Mouse (Mus musculus): ENCODE measurements at regions not wholly inside any gene's neighbourhood (a gene's known extent, or its start where the extent isn't known, plus 50 kb on each side); places are given as distances from the start of the nearest gene placed in this dataset.

GRCm38 (mm10) chr15:17715584-17715983 is 987.0 kb downstream of the Cdh9 start:
- no peak for DNase-seq (ENCODE audit: low spot score in 2 of 2)

GRCm38 (mm10) chr15:17730651-17731050 is 1002.1 kb downstream of the Cdh9 start:
- DNase-seq (ENCODE audit: low spot score in 2 of 2) = no peak

GRCm38 (mm10) chr15:17770225-17770677 is 1041.7 kb downstream of the Cdh9 start:
- DNase-seq (ENCODE audit: low spot score in 2 of 2) = no peak

GRCm38 (mm10) chr15:17779788-17780187 is 1039.0 kb upstream of the Cdh10 start:
- no peak for DNase-seq (ENCODE audit: low spot score in 2 of 2)

- DNase-seq (ENCODE audit: low spot score in 2 of 2) = no peak
Observed at GRCm38 (mm10) chr15:17783368-17783767, 1035.4 kb upstream of the Cdh10 start.

- no peak for DNase-seq (ENCODE audit: low spot score in 2 of 2)
Observed at GRCm38 (mm10) chr15:17797516-17797915, 1021.2 kb upstream of the Cdh10 start.

GRCm38 (mm10) chr15:17801424-17801823 is 1017.3 kb upstream of the Cdh10 start:
- DNase-seq (ENCODE audit: low spot score in 2 of 2) = no peak

GRCm38 (mm10) chr15:17803107-17803506 is 1015.6 kb upstream of the Cdh10 start:
- no peak for DNase-seq (ENCODE audit: low spot score in 2 of 2)

GRCm38 (mm10) chr15:17830376-17830775 is 988.4 kb upstream of the Cdh10 start:
- DNase-seq (ENCODE audit: low spot score in 2 of 2) = no peak

- no peak for DNase-seq (ENCODE audit: low spot score in 2 of 2)
Observed at GRCm38 (mm10) chr15:17831987-17832386, 986.8 kb upstream of the Cdh10 start.

GRCm38 (mm10) chr15:17880168-17880567 is 938.6 kb upstream of the Cdh10 start:
- no peak for DNase-seq (ENCODE audit: low spot score in 2 of 2)

GRCm38 (mm10) chr15:17889309-17889708 is 929.4 kb upstream of the Cdh10 start:
- DNase-seq (ENCODE audit: low spot score in 2 of 2) = peak; percentile 38 to 68

- DNase-seq (ENCODE audit: low spot score in 2 of 2) = no peak
Observed at GRCm38 (mm10) chr15:17900026-17900425, 918.7 kb upstream of the Cdh10 start.

- no peak for DNase-seq (ENCODE audit: low spot score in 2 of 2)
Observed at GRCm38 (mm10) chr15:17912241-17912640, 906.5 kb upstream of the Cdh10 start.

- no peak for DNase-seq (ENCODE audit: low spot score in 2 of 2)
Observed at GRCm38 (mm10) chr15:17932573-17932972, 886.2 kb upstream of the Cdh10 start.

- no peak for DNase-seq (ENCODE audit: low spot score in 2 of 2)
Observed at GRCm38 (mm10) chr15:17933875-17934274, 884.9 kb upstream of the Cdh10 start.

GRCm38 (mm10) chr15:17935473-17935872 is 883.3 kb upstream of the Cdh10 start:
- no peak for DNase-seq (ENCODE audit: low spot score in 2 of 2)

GRCm38 (mm10) chr15:17962778-17963177 is 856.0 kb upstream of the Cdh10 start:
- DNase-seq (ENCODE audit: low spot score in 2 of 2) = no peak

- no peak for DNase-seq (ENCODE audit: low spot score in 2 of 2)
Observed at GRCm38 (mm10) chr15:17963240-17964209, 855.2 kb upstream of the Cdh10 start.

- DNase-seq (ENCODE audit: low spot score in 2 of 2) = no peak
Observed at GRCm38 (mm10) chr15:17987763-17988162, 831.0 kb upstream of the Cdh10 start.

GRCm38 (mm10) chr15:18032626-18033025 is 786.1 kb upstream of the Cdh10 start:
- DNase-seq (ENCODE audit: low spot score in 2 of 2) = peak; percentile 3 to 14

GRCm38 (mm10) chr15:18052219-18053030 is 766.3 kb upstream of the Cdh10 start:
- no peak for DNase-seq (ENCODE audit: low spot score in 2 of 2)
